Mouse (Mus musculus): ENCODE data around the gene Slc13a3.

GRCm38 (mm10) chr2:165496251-165496650 lies 23.2 kb upstream of the Slc13a3 start:
- TF ChIP-seq CTCF (IDR thresholded peaks at IDR 0.05; ENCODE audit: control insufficient read depth, insufficient read depth, low read length) (peak; percentile 44; the same call in 1 of the 2 replicates), POLR2A (IDR thresholded peaks at IDR 0.05; ENCODE audit: borderline replicate concordance, control insufficient read depth, low read depth, low read length) (no peak)
